Mouse (Mus musculus) heart, embryonic 13.5 days (tissue): ENCODE measurements around the gene Tnfrsf13b. TPM values are rescaled to one million over a fixed set of nuclear protein-coding genes. Genes with fewer than 3 reads are reported as not detected.
A peak's percentile ranks its signal among the peaks of the same experiment; 100 is the strongest.
"Not testable (repeated sequence)": the region's sequence is repeated elsewhere in the genome, so short reads cannot be mapped to it uniquely, and the experiment has no call there.

ENCODE experiments used
- ATAC-seq: fragments of 200-750 bp; cut with Nextera tagmentation; 2 replicates; pipeline ENCODE4 v1.8.0; 2017; ENCODE audit warnings: moderate TSS enrichment; ENCODE audit not compliant: insufficient number of reproducible peaks, low FRiP score, low TSS enrichment; ENCODE audit errors: extremely low read depth
- H3K27ac ChIP-seq: fragments of 300-500 bp; sonication (generic); replicated peaks from 2 replicates; pipeline ENCODE4 v1.5.1; 2015; ENCODE audit warnings: moderate library complexity, mild to moderate bottlenecking, inconsistent platforms
- H3K27me3 ChIP-seq: fragments of 300-500 bp; sonication (generic); replicated peaks from 2 replicates; pipeline ENCODE4 v1.6.1; 2015; ENCODE audit warnings: mild to moderate bottlenecking, inconsistent platforms
- H3K36me3 ChIP-seq: fragments of 300-500 bp; sonication (generic); 2 replicates; pipeline ENCODE4 v1.6.1; 2015; ENCODE audit warnings: mild to moderate bottlenecking, inconsistent platforms
- H3K4me1 ChIP-seq: fragments of 300-500 bp; sonication (generic); 2 replicates; pipeline ENCODE4 v1.6.1; 2015; ENCODE audit warnings: inconsistent platforms
- H3K4me2 ChIP-seq: fragments of 300-500 bp; sonication (generic); 2 replicates; pipeline ENCODE4 v1.6.1; 2015; ENCODE audit warnings: inconsistent platforms, mild to moderate bottlenecking, moderate library complexity
- H3K4me3 ChIP-seq: fragments of 300-500 bp; sonication (generic); 2 replicates; pipeline ENCODE4 v1.5.1; 2015; ENCODE audit warnings: moderate library complexity, mild to moderate bottlenecking, inconsistent platforms
- H3K9ac ChIP-seq: fragments of 300-500 bp; sonication (generic); 2 replicates; pipeline ENCODE4 v1.6.1; 2015; ENCODE audit warnings: inconsistent platforms, mild to moderate bottlenecking, moderate library complexity
- H3K9me3 ChIP-seq: fragments of 300-500 bp; sonication (generic); 2 replicates; pipeline ENCODE4 v1.6.1; 2016; ENCODE audit warnings: inconsistent platforms
- WGBS: fragments of 180-500 bp; shearing (Covaris S2); methylation state at CpG from one replicate; pipeline ENCODE4 v1.1.7; 2015; ENCODE audit warnings: mixed read lengths; 5-methylcytosine and 5-hydroxymethylcytosine counted together
- polyA plus RNA-seq: library from polyadenylated mRNA; unstranded; fragments of >200 nt; fragmentation: Nextera tagmentation; extraction: Ambion mirVana; gene quantifications from 2 replicates; pipeline ENCODE4 v1.2.1, GENCODE M21; 2015

Gene Tnfrsf13b
- polyA plus RNA-seq, 1 experiment from 2014 or later, result 2.4 TPM

GRCm38 (mm10) chr11:61129305-61129704, 2.8 kb downstream of the Tnfrsf13b start:
- Histone ChIP-seq H3K27me3 (0 out of 2 replicates have a peak, but pooled peaks cover 3% of the 10 kb centered on the region), H3K4me3 (no peak overlapping the region), H3K4me1 (no peaks in the 10 kb centered on the region), H3K9ac (no peak overlapping the region), H3K27ac (no peak overlapping the region), H3K4me2 (no peak overlapping the region), H3K9me3 (no peaks in the 10 kb centered on the region), H3K36me3 (no peaks in the 10 kb centered on the region)
- 36% methylated on average over 10 of the region's 10 CpGs for WGBS
- ATAC-seq, result no peak

DNA sequence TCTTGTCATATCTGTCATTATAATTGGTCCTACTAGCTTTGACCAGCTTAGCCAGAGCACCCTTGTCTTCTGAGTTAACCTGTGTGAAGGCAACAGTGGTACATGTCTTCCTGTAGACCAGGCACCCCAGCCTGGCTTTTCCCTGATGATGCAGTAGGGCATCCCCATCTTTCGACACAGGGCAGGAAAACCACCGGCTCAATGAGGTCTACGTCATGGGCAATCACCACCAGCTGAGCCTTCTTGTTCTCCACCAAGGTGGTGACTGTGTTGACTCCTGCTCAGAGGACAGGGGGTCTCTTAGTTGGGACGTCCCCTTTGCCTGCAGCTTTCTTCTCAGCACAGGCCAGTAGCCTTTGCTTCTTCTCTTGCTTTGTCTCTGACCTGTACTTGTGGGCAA, 4.1 kb downstream of the Tnfrsf13b start:
- not testable (repeated sequence) for H3K9me3 ChIP-seq, ATAC-seq, H3K4me2 ChIP-seq, H3K4me3 ChIP-seq, H3K27me3 ChIP-seq, H3K27ac ChIP-seq, H3K9ac ChIP-seq, H3K4me1 ChIP-seq, H3K36me3 ChIP-seq
- 75% methylated on average over 4 of the region's 4 CpGs for WGBS

- Histone ChIP-seq H3K9ac (no peak overlapping the region), H3K36me3 (no peaks in the 10 kb centered on the region), H3K9me3 (no peaks in the 10 kb centered on the region), H3K4me3 (no peak overlapping the region), H3K4me1 (no peaks in the 10 kb centered on the region), H3K27me3 (0 out of 2 replicates have a peak, but pooled peaks cover 3% of the 10 kb centered on the region), H3K27ac (no peak overlapping the region), H3K4me2 (no peak overlapping the region)
- ATAC-seq, result no peak
- WGBS, result 73% methylated on average over 2 of the region's 2 CpGs
Measured at GRCm38 (mm10) chr11:61132943-61133342, 6.4 kb downstream of the Tnfrsf13b start.

- Histone ChIP-seq H3K36me3 (no peaks in the 10 kb centered on the region), H3K9ac (no peak overlapping the region), H3K27me3 (peaks cover 17% of the 10 kb centered on the region), H3K9me3 (no peaks in the 10 kb centered on the region), H3K4me1 (peaks cover 19% of the 10 kb centered on the region), H3K4me3 (no peak overlapping the region), H3K27ac (no peak overlapping the region), H3K4me2 (no peak overlapping the region)
- 63% methylated on average over 2 of the region's 2 CpGs for WGBS
- no peak for ATAC-seq
Measured at GRCm38 (mm10) chr11:61141693-61142092, 15.1 kb downstream of the Tnfrsf13b start.

DNA sequence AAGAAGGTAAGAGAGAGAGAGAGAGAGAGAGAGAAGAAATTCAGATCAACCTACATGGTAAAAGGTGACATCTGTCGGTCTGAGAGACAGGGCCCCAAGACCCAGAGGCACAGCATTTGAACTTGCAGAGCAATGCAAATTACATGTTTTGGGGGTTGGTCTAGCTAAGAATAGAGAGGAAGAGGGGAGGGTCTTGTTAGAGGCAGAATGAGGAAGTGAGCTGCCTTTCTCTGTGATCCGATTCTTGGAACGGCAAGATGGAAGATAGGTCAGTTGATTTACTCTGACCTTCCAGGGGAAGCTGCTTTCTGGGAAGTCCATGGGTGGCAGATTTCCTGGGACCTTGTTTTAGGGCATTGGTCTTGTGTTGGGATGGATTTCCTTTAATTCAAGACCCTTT, 15.7 kb downstream of the Tnfrsf13b start:
- Histone ChIP-seq H3K4me3 (peak overlapping the region; percentile 25), H3K4me2 (peak overlapping the region; percentile 8), H3K4me1 (peaks cover 19% of the 10 kb centered on the region), H3K27ac (no peak overlapping the region), H3K9me3 (no peaks in the 10 kb centered on the region), H3K36me3 (no peaks in the 10 kb centered on the region), H3K27me3 (peaks cover 23% of the 10 kb centered on the region), H3K9ac (no peak overlapping the region)
- ATAC-seq, result no peak
- 37% methylated on average over 3 of the region's 3 CpGs for WGBS

- 41% methylated on average over 6 of the region's 6 CpGs for WGBS
- peak overlapping the region; percentile 19 for H3K4me2 ChIP-seq
- no peaks in the 10 kb centered on the region for H3K9me3 ChIP-seq
- no peak for ATAC-seq
- H3K27me3 ChIP-seq, result peaks cover 31% of the 10 kb centered on the region
- H3K4me1 ChIP-seq, result peaks cover 24% of the 10 kb centered on the region
- H3K36me3 ChIP-seq, result no peaks in the 10 kb centered on the region
- peak overlapping the region; percentile 25 for H3K4me3 ChIP-seq
- H3K9ac ChIP-seq, result no peak overlapping the region
- H3K27ac ChIP-seq, result no peak overlapping the region
Measured at GRCm38 (mm10) chr11:61142941-61143530, 16.5 kb downstream of the Tnfrsf13b start.

- H3K4me1 ChIP-seq, result peaks cover 24% of the 10 kb centered on the region
- peaks cover 39% of the 10 kb centered on the region for H3K27me3 ChIP-seq
- H3K27ac ChIP-seq, result no peak overlapping the region
- no peak for ATAC-seq
- H3K36me3 ChIP-seq, result no peaks in the 10 kb centered on the region
- no peak overlapping the region for H3K9ac ChIP-seq
- WGBS, result 51% methylated on average over 7 of the region's 7 CpGs
- no peak overlapping the region for H3K4me3 ChIP-seq
- H3K4me2 ChIP-seq, result peak overlapping the region; percentile 19; the same call in 1 of the 2 replicates
- no peaks in the 10 kb centered on the region for H3K9me3 ChIP-seq
Measured at GRCm38 (mm10) chr11:61143564-61144469, 17.3 kb downstream of the Tnfrsf13b start.

DNA sequence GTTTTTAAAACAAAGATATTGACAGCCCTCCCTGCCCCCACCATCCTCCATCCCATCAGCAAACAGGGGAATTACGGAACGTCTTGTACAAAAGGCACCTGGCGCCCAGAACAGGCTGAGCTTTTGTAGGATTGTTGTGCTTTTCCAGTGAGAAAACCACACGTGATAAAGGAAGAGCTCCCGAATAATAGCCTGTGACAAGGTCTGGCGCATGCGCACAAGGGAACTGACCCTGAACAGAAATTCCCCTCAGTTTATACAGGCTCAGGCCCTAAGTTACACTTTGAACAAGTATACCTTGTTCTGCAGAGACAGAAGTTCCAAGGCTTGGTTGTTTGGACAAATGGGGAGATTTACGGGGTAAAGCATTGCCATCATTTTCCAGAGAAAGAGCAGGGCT, 19.0 kb downstream of the Tnfrsf13b start:
- H3K4me1 ChIP-seq, result peaks cover 24% of the 10 kb centered on the region
- no peak overlapping the region for H3K4me3 ChIP-seq
- no peak overlapping the region for H3K4me2 ChIP-seq
- H3K27ac ChIP-seq, result no peak overlapping the region
- no peaks in the 10 kb centered on the region for H3K9me3 ChIP-seq
- no peak for ATAC-seq
- no peaks in the 10 kb centered on the region for H3K36me3 ChIP-seq
- H3K27me3 ChIP-seq, result peaks cover 41% of the 10 kb centered on the region
- WGBS, result 82% methylated on average over 8 of the region's 8 CpGs
- no peak overlapping the region for H3K9ac ChIP-seq

- no peak overlapping the region for H3K27ac ChIP-seq
Measured at GRCm38 (mm10) chr11:61146645-61147299, 20.2 kb downstream of the Tnfrsf13b start.

DNA sequence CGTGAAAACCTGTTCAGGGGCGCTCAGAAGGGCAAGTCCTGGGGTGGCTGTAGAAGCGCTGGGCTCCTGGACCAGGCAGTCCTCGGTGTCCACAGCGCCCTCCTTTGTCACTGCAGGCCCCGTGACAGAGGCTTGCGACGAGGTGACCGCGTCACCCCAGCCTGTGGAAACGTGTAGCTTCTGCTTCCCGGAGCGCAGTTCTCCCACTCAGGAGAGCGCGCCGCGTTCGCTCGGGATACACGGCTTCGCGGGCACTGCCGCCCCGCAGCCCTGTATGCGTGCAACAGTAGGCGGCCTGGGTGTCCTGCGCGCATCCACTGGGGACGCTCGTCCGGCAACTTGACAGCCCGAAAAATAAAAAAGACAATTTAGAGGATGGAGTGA, 20.7 kb downstream of the Tnfrsf13b start:
- H3K9ac ChIP-seq, result peak overlapping the region; percentile 77
- no peak for ATAC-seq
- H3K27ac ChIP-seq, result no peak overlapping the region
- peaks cover 41% of the 10 kb centered on the region for H3K27me3 ChIP-seq
- no peaks in the 10 kb centered on the region for H3K9me3 ChIP-seq
- WGBS, result 5% methylated on average over 32 of the region's 32 CpGs
- peaks cover 13% of the 10 kb centered on the region for H3K36me3 ChIP-seq
- peak overlapping the region; percentile 82 for H3K4me2 ChIP-seq
- peak overlapping the region; percentile 52 for H3K4me3 ChIP-seq
- H3K4me1 ChIP-seq, result peaks cover 22% of the 10 kb centered on the region

More at GRCm38 (mm10) chr11:61146645-61147299, 20.2 kb downstream of the Tnfrsf13b start:
- H3K36me3 ChIP-seq, result peaks cover 8% of the 10 kb centered on the region
- H3K27me3 ChIP-seq, result peaks cover 41% of the 10 kb centered on the region
- H3K4me2 ChIP-seq, result peak overlapping the region; percentile 82
- H3K4me1 ChIP-seq, result peaks cover 24% of the 10 kb centered on the region
- peak overlapping the region; percentile 77 for H3K9ac ChIP-seq
- no peak for ATAC-seq
- peak overlapping the region; percentile 52 for H3K4me3 ChIP-seq
- H3K9me3 ChIP-seq, result no peaks in the 10 kb centered on the region
- 13% methylated on average over 20 of the region's 20 CpGs for WGBS

DNA sequence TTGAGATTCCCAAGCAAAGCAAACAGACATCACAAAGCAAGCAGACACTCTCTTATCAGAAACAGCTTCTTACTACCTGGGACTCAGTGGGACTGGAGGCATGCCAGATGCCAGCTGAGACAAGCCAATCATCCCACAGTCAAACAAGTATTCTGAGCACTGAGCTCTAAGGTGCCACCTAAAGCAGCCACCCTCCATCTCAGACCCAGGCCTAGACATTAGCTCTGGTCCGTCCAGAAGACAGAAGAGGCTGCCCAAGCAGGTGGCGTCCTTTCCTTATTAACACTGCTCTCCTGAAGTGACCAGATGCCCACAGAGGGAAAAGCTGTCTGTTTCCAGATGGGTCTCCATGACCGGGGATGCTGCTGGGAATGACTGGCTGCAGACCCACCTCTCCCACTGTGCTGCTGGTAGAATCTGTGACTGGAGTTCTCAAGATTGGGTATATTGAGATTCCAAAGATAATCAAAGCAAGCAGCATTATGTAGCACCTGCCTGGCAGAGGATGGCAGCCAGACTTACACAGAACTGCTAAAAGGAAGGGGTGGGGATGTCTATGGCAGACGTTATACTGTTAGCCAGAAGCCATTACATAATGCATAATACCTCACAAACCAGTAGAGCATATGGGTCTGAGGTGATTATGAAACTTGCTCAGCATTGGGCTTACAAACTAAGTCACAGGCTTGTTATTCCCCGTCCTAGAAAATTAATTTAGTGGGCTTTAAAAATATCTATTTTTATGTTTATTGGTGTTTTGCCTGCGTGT, 23.9 kb downstream of the Tnfrsf13b start:
- Histone ChIP-seq H3K4me2 (no peak overlapping the region), H3K4me1 (peaks cover 6% of the 10 kb centered on the region; the same call in 1 of the 2 replicates), H3K27me3 (peaks cover 37% of the 10 kb centered on the region), H3K9ac (no peak overlapping the region), H3K36me3 (peaks cover 44% of the 10 kb centered on the region), H3K4me3 (no peak overlapping the region), H3K27ac (no peak overlapping the region), H3K9me3 (no peaks in the 10 kb centered on the region)
- ATAC-seq, result no peak
- 67% methylated on average over 6 of the region's 6 CpGs for WGBS
